Mouse (Mus musculus) olfactory bulb, adult 2 months (tissue): Measurements from ENCODE around the gene Arhgap17. TPM values are rescaled to one million over a fixed set of nuclear protein-coding genes. Genes with fewer than 3 reads are reported as not detected.

Experiments
- H3K27ac ChIP-seq: fragments of 200-500 bp; 2 replicates; pipeline ENCODE4 v1.5.1; 2012; ENCODE audit warnings: low read depth, low read length; ENCODE audit not compliant: insufficient read depth
- H3K4me1 ChIP-seq: fragments of 200-500 bp; 2 replicates; pipeline ENCODE4 v1.6.1; 2012; ENCODE audit warnings: low read length; ENCODE audit not compliant: control insufficient read depth, insufficient read depth
- H3K4me3 ChIP-seq: fragments of 200-500 bp; 2 replicates; pipeline ENCODE4 v1.5.1; 2012; ENCODE audit warnings: mild to moderate bottlenecking, low read depth, low read length, moderate library complexity; ENCODE audit not compliant: insufficient read depth
- CTCF ChIP-seq: fragments of 200-500 bp; IDR thresholded peaks from 2 replicates; pipeline ENCODE4 v1.5.1; 2012; ENCODE audit warnings: low read depth, mild to moderate bottlenecking, low read length, moderate library complexity; ENCODE audit not compliant: insufficient read depth
- POLR2A ChIP-seq: fragments of 200-500 bp; IDR thresholded peaks from 2 replicates; pipeline ENCODE4 v1.6.1; 2012; ENCODE audit warnings: mild to moderate bottlenecking, low read depth, low read length, moderate library complexity; ENCODE audit not compliant: insufficient read depth
- WGBS: fragments of 180-500 bp; shearing (Covaris S2); methylation state at CpG from one replicate; pipeline ENCODE4 v1.1.7; 2018; 5-methylcytosine and 5-hydroxymethylcytosine counted together
- polyA plus RNA-seq: library from polyadenylated mRNA; stranded (reverse); fragments of >200 nt; gene quantifications from 2 replicates; pipeline ENCODE4 v1.2.4, GENCODE M21; 2012; ENCODE audit warnings: low replicate concordance; ENCODE audit not compliant: missing spikeins, insufficient read depth, insufficient read length

The Arhgap17 gene
- polyA plus RNA-seq, 1 experiment: not detected

DNA sequence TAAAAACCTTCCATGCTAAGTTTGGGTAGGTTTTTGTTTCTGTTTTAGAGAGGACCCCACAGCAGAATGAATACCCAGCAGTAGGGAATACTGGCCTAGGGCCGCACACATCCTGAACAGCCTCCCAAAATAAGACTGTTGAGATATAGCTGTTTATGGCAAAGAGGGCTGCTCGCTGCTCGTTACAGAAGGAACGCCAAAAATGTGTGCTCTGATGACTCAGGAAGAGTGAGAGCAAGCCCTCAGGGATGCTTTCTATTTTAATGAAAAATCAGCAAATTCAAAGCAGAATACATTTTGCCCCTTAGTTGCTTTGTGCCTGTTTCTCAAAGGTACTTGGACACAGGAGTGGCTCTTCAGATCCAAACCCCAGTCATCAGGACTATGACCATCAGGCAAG lies 41.8 kb downstream of the Arhgap17 start:
- H3K4me3 ChIP-seq: no peak overlapping the region
- WGBS: 62% methylated on average over 4 of the region's 4 CpGs
- no peak for TF ChIP-seq POLR2A
- TF ChIP-seq CTCF: no peak
- peaks cover 14% of the 10 kb centered on the region for H3K4me1 ChIP-seq
- H3K27ac ChIP-seq: peak overlapping the region; percentile 17; the same call in 1 of the 2 replicates

DNA sequence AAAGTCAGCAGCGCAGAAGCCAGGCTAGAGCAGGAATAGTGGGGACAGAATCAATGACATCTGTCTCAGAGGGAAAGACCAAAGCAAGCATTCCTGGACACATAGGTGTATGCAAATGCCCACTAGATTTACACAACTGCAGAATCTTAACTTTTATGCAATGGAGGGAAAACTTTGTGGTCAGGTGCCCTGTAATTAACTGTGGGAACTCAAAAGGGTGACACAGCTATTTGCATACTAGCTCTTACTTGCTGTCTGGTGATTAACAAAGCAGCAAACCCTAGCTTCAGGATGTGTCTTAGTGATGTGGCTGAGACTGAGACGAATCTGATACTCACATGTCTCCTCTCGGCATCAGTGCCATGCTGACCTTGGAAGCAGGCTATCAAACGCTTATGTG lies 42.8 kb downstream of the Arhgap17 start:
- Histone ChIP-seq H3K27ac (no peak overlapping the region), H3K4me3 (no peak overlapping the region), H3K4me1 (peaks cover 14% of the 10 kb centered on the region)
- WGBS: 86% methylated on average over 4 of the region's 4 CpGs
- TF ChIP-seq POLR2A (no peak), CTCF (no peak)

DNA sequence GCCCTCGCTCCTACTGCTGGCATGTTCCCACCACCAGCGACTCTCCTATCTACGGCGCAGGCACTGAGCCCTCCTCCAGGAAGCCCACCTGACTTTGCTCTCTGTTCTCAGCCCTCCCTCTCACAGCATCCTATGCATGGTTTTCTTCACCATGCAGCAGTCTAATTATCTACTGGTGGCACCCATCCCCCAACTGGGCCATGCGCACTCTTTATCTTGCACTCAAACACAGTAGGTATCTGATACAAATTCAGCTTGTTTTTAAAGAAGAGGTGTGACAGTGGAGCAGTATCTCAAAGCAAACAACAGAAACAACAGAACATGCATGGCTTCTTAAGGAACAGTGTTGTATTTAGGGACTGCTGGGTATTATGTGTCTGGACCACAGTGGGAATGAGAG lies 43.7 kb downstream of the Arhgap17 start:
- Histone ChIP-seq H3K4me3 (no peak overlapping the region), H3K4me1 (peaks cover 14% of the 10 kb centered on the region), H3K27ac (no peak overlapping the region)
- 93% methylated on average over 5 of the region's 5 CpGs for WGBS
- TF ChIP-seq POLR2A: no peak
- no peak for TF ChIP-seq CTCF

DNA sequence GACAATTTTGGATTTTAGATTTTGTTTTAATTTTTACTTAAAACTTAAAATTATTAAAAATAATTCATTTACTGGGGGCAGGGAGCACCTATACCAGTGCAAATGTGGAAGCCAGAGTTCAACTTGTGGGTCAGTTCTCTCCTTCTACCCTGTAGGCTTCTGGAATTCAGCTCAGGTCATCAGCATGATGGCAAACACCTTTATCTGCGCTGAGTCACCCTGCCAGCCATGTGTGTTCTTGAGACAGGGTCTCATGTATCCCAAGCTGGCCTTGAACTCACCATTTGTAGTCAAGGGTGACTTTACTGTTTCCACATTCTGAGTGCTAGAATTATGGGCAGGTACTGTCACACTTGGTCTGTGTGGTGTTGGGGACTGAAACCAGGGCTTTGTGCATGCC lies 45.6 kb downstream of the Arhgap17 start:
- Histone ChIP-seq H3K4me3 (no peak overlapping the region), H3K4me1 (peaks cover 16% of the 10 kb centered on the region; the same call in 1 of the 2 replicates), H3K27ac (no peak overlapping the region)
- 98% methylated on average over 1 of the region's 1 CpGs for WGBS
- TF ChIP-seq POLR2A (no peak), CTCF (no peak)

DNA sequence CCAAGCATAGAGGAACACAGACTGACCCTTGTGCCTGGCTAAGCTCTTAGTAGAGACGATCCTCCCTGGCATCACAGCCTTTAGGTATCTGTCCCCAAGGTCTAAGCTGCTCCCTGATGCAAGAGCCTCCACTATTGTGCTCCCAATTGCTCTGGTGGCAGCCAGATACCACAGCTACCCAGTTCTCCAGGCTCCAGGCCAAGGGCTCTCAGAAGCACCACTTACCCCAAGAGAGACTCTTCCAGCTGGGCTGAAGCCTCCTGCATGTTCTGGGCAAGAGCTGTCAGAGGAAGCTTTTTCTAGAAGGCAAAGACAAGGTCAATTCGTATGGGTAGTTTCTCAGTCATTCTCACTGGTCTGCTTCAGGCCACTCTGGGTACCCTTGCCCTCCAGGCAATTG lies 46.3 kb downstream of the Arhgap17 start:
- H3K4me1 ChIP-seq: peaks cover 13% of the 10 kb centered on the region; the same call in 1 of the 2 replicates
- WGBS: 77% methylated on average over 2 of the region's 2 CpGs
- no peak overlapping the region for H3K4me3 ChIP-seq
- no peak overlapping the region for H3K27ac ChIP-seq
- TF ChIP-seq CTCF (no peak), POLR2A (no peak)

DNA sequence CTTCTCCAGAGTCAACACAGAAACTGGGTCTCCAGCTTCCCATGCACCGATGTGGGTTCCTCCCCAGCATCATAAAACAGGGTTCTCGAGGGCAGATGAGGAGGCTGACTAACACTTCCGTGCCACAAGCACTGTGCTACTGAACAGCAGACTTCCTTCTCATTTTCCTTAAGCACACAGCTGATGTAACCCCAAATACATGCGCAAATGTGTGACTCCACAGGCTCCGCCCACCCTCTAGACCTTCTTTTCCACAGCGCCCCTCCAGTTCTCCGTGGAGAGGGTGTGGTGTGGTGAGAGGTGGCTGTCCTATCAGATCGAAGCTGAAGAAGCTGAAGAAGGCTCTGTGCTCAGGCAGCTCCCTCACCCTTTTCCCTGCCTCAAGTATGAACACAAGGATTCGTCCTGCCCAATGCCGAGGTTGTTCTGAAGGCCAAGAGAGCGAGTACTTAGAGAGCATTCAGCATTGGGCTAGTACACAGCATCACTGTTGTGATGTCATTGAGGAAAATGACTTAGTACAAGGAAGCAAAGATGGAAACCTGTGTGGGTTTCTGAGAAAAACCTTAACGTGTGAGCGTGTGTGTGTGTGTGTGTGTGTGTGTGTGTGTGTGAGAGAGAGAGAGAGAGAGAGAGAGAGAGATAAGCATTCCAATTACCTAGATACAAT lies 47.1 kb downstream of the Arhgap17 start:
- TF ChIP-seq POLR2A (no peak), CTCF (no peak)
- peaks cover 9% of the 10 kb centered on the region; the same call in 1 of the 2 replicates for H3K4me1 ChIP-seq
- H3K27ac ChIP-seq: no peak overlapping the region
- 81% methylated on average over 13 of the region's 13 CpGs for WGBS
- no peak overlapping the region for H3K4me3 ChIP-seq

DNA sequence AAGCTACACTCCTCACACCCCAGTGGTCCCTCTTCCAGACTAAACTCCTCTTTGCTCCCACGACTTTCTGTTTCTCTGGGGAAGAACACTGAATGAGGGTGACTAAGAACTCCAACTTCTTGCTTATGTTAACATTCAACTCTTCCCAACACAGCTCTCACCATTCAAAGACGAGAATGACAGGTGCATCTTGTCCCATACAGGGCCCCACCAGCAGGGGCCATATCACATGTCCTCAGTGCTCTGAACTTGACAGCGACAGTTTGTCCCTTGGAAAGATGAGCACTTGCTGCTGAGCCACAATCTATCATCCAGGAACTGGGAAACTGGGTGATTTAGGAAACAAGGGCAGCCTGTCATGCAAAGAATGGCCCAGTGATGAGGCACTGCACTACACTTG lies 57.0 kb downstream of the Arhgap17 start:
- Histone ChIP-seq H3K4me1 (no peaks in the 10 kb centered on the region), H3K27ac (no peak overlapping the region), H3K4me3 (no peak overlapping the region)
- WGBS: 90% methylated on average over 3 of the region's 3 CpGs
- TF ChIP-seq POLR2A (no peak), CTCF (no peak)

DNA sequence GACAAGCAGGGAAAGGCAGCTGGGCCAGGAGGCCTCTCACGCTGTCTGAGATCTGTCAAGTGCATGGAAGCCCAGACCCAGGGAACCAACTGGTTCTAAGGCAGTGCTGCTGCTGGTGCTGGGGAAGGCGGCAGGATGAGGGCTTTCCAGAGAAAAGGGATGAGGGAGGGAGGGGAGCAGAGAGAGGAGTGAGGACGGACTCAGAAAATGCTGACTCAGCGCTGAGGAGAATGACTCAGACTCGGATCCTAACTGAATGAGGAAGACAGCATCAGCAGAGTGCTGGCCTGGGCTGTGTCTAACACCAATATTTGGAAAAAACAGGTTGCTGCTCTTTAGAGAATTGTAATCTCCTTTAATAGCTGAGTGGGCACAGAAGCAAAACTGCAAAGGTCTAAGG lies 57.9 kb downstream of the Arhgap17 start:
- Histone ChIP-seq H3K27ac (no peak overlapping the region), H3K4me1 (no peaks in the 10 kb centered on the region), H3K4me3 (no peak overlapping the region)
- WGBS: 54% methylated on average over 5 of the region's 5 CpGs
- TF ChIP-seq POLR2A: no peak
- no peak for TF ChIP-seq CTCF

DNA sequence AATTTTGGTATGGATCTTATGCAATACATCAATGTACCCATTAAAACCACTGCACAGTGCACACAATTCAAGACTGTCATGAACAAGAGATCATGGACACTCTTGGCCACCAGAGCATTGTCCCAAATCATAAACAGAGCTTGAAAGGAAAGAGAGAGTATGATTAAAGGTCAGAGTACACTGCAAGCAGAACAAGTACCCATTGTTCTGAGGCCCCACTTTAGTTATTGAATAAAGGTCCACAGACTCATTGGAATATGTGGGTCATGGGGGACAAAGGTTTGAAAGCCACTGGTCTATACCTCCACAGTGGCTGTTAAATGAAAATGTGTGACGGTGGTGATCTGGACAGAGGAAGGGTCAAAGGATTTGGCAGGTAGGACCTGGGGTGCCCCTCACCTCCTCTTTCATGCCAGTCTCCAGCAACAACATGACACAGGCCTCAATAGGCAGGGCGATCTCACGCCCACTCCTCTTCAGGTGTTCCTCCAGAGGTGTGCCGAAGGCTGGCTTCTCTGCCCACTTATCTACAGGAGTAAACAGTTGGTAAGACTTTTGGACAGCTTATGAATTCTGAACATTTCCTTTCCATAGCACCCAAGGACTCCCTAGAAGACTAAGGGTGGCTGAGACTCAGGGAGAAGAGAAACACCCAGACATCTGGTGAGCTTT lies 61.7 kb downstream of the Arhgap17 start:
- Histone ChIP-seq H3K27ac (no peak overlapping the region), H3K4me3 (no peak overlapping the region), H3K4me1 (no peaks in the 10 kb centered on the region)
- TF ChIP-seq CTCF: no peak
- no peak for TF ChIP-seq POLR2A
- WGBS: 92% methylated on average over 4 of the region's 4 CpGs
